Mouse (Mus musculus): ENCODE measurements around the gene Pdss1. TPM values are rescaled to one million over a fixed set of nuclear protein-coding genes. Genes with fewer than 3 reads are reported as not detected.
"Not testable (repeated sequence)": the region's sequence is repeated elsewhere in the genome, so short reads cannot be mapped to it uniquely, and the experiment has no call there.

Pdss1 gene
- 19.1 and 24.4 TPM in 2 replicates for polyA plus RNA-seq (2016; fragmentation: Nextera tagmentation; extraction: Ambion mirVana)

- Histone ChIP-seq H3K27ac (peak within 1 kb of the TSS; percentile 92), H3K9me3 (replicated peaks) (no peaks in the 10 kb centered on the region), H3K36me3 (no peaks in the 10 kb centered on the region), H3K4me1 (no peaks in the 10 kb centered on the region), H3K4me3 (peak within 1 kb of the TSS; percentile 82), H3K4me2 (replicated peaks) (peak within 1 kb of the TSS; percentile 71), H3K27me3 (no peaks in the 10 kb centered on the region), H3K9ac (peak within 1 kb of the TSS; percentile 70)
- under 1% methylated on average over 81 of the region's 81 CpGs for WGBS
- ATAC-seq (ENCODE audit: low FRiP score): peak; percentile 99
Observed at GRCm38 (mm10) chr2:22895282-22896273, at the start of gene Pdss1. Gene Pdss1 (plus strand): TSS chr2:22895522.

GRCm38 (mm10) chr2:22851900-22852299, 43.4 kb upstream of the Pdss1 start:
- WGBS: 76% methylated on average over 4 of the region's 4 CpGs
- H3K9ac ChIP-seq: no peak overlapping the region
- H3K4me1 ChIP-seq: no peaks in the 10 kb centered on the region
- H3K27ac ChIP-seq: no peak overlapping the region
- H3K4me2 ChIP-seq (replicated peaks): no peak overlapping the region
- ATAC-seq (ENCODE audit: low FRiP score): no peak
- no peaks in the 10 kb centered on the region for H3K27me3 ChIP-seq
- H3K4me3 ChIP-seq: no peak overlapping the region
- no peaks in the 10 kb centered on the region for H3K36me3 ChIP-seq
- H3K9me3 ChIP-seq (replicated peaks): no peaks in the 10 kb centered on the region

- no peak overlapping the region for H3K27ac ChIP-seq
- no peaks in the 10 kb centered on the region for H3K36me3 ChIP-seq
- no peaks in the 10 kb centered on the region for H3K9me3 ChIP-seq (replicated peaks)
- no peaks in the 10 kb centered on the region for H3K27me3 ChIP-seq
- no peak for ATAC-seq (ENCODE audit: low FRiP score)
- no peak overlapping the region for H3K4me3 ChIP-seq
- no peaks in the 10 kb centered on the region for H3K4me1 ChIP-seq
- no peak overlapping the region for H3K9ac ChIP-seq
- WGBS: 54% methylated on average over 3 of the region's 3 CpGs
- no peak overlapping the region for H3K4me2 ChIP-seq (replicated peaks)
Observed at GRCm38 (mm10) chr2:22857501-22857900, 37.8 kb upstream of the Pdss1 start.

- Histone ChIP-seq H3K4me1 (no peaks in the 10 kb centered on the region), H3K9ac (no peak overlapping the region), H3K4me3 (no peak overlapping the region), H3K36me3 (no peaks in the 10 kb centered on the region), H3K27me3 (no peaks in the 10 kb centered on the region), H3K9me3 (replicated peaks) (no peaks in the 10 kb centered on the region), H3K27ac (no peak overlapping the region), H3K4me2 (replicated peaks) (no peak overlapping the region)
- WGBS: 79% methylated on average over 2 of the region's 2 CpGs
- no peak for ATAC-seq (ENCODE audit: low FRiP score)
Observed at GRCm38 (mm10) chr2:22862194-22862593, 33.1 kb upstream of the Pdss1 start.

- H3K27ac ChIP-seq; H3K4me1 ChIP-seq; H3K36me3 ChIP-seq; H3K27me3 ChIP-seq; H3K4me2 ChIP-seq (replicated peaks); H3K4me3 ChIP-seq; H3K9me3 ChIP-seq (replicated peaks); H3K9ac ChIP-seq: not testable (repeated sequence)
- ATAC-seq (ENCODE audit: low FRiP score): peak; percentile 94
- WGBS: 6% methylated on average over 6 of the region's 6 CpGs
Observed at GRCm38 (mm10) chr2:22864394-22865037, 30.8 kb upstream of the Pdss1 start.

- Histone ChIP-seq H3K27me3 (no peaks in the 10 kb centered on the region), H3K4me2 (replicated peaks) (no peak overlapping the region), H3K9ac (no peak overlapping the region), H3K27ac (no peak overlapping the region), H3K9me3 (replicated peaks) (no peaks in the 10 kb centered on the region), H3K4me3 (no peak overlapping the region), H3K4me1 (no peaks in the 10 kb centered on the region), H3K36me3 (no peaks in the 10 kb centered on the region)
- no peak for ATAC-seq (ENCODE audit: low FRiP score)
- WGBS: 88% methylated on average over 1 of the region's 1 CpGs
Observed at GRCm38 (mm10) chr2:22865818-22866217, 29.5 kb upstream of the Pdss1 start.

GRCm38 (mm10) chr2:22866894-22867424, 28.4 kb upstream of the Pdss1 start:
- H3K36me3 ChIP-seq: no peaks in the 10 kb centered on the region
- H3K4me1 ChIP-seq: no peaks in the 10 kb centered on the region
- no peak overlapping the region for H3K4me2 ChIP-seq (replicated peaks)
- no peak overlapping the region for H3K4me3 ChIP-seq
- no peak overlapping the region for H3K27ac ChIP-seq
- H3K9me3 ChIP-seq (replicated peaks): no peaks in the 10 kb centered on the region
- WGBS: 79% methylated on average over 7 of the region's 7 CpGs
- ATAC-seq (ENCODE audit: low FRiP score): no peak
- no peak overlapping the region for H3K9ac ChIP-seq
- H3K27me3 ChIP-seq: no peaks in the 10 kb centered on the region

- H3K4me1 ChIP-seq: no peaks in the 10 kb centered on the region
- H3K27me3 ChIP-seq: no peaks in the 10 kb centered on the region
- no peak for ATAC-seq (ENCODE audit: low FRiP score)
- no peaks in the 10 kb centered on the region for H3K36me3 ChIP-seq
- 91% methylated on average over 1 of the region's 1 CpGs for WGBS
- H3K4me2 ChIP-seq (replicated peaks): no peak overlapping the region
- H3K4me3 ChIP-seq: no peak overlapping the region
- no peak overlapping the region for H3K9ac ChIP-seq
- no peaks in the 10 kb centered on the region for H3K9me3 ChIP-seq (replicated peaks)
- no peak overlapping the region for H3K27ac ChIP-seq
Observed at GRCm38 (mm10) chr2:22873159-22873558, 22.2 kb upstream of the Pdss1 start.

GRCm38 (mm10) chr2:22874628-22875027, 20.7 kb upstream of the Pdss1 start:
- no peak for ATAC-seq (ENCODE audit: low FRiP score)
- WGBS: 53% methylated on average over 10 of the region's 10 CpGs
- H3K4me2 ChIP-seq (replicated peaks): no peak overlapping the region
- H3K27ac ChIP-seq: no peak overlapping the region
- no peaks in the 10 kb centered on the region for H3K36me3 ChIP-seq
- no peak overlapping the region for H3K9ac ChIP-seq
- no peak overlapping the region for H3K4me3 ChIP-seq
- H3K27me3 ChIP-seq: no peaks in the 10 kb centered on the region
- no peaks in the 10 kb centered on the region for H3K4me1 ChIP-seq
- H3K9me3 ChIP-seq (replicated peaks): no peaks in the 10 kb centered on the region

- Histone ChIP-seq H3K36me3 (no peaks in the 10 kb centered on the region), H3K4me2 (replicated peaks) (no peak overlapping the region), H3K27me3 (no peaks in the 10 kb centered on the region), H3K9me3 (replicated peaks) (no peaks in the 10 kb centered on the region), H3K4me3 (no peak overlapping the region), H3K4me1 (no peaks in the 10 kb centered on the region), H3K9ac (no peak overlapping the region), H3K27ac (no peak overlapping the region)
- WGBS: 96% methylated on average over 3 of the region's 3 CpGs
- ATAC-seq (ENCODE audit: low FRiP score): no peak
Observed at GRCm38 (mm10) chr2:22876614-22877013, 18.7 kb upstream of the Pdss1 start.

GRCm38 (mm10) chr2:22878781-22879180, 16.5 kb upstream of the Pdss1 start:
- no peak overlapping the region for H3K4me2 ChIP-seq (replicated peaks)
- H3K4me1 ChIP-seq: no peaks in the 10 kb centered on the region
- WGBS: 50% methylated on average over 1 of the region's 1 CpGs
- no peaks in the 10 kb centered on the region for H3K27me3 ChIP-seq
- no peaks in the 10 kb centered on the region for H3K36me3 ChIP-seq
- no peak for ATAC-seq (ENCODE audit: low FRiP score)
- no peak overlapping the region for H3K4me3 ChIP-seq
- no peak overlapping the region for H3K27ac ChIP-seq
- no peak overlapping the region for H3K9ac ChIP-seq
- H3K9me3 ChIP-seq (replicated peaks): no peaks in the 10 kb centered on the region

GRCm38 (mm10) chr2:22880726-22881125, 14.6 kb upstream of the Pdss1 start:
- not testable (repeated sequence) for H3K4me2 ChIP-seq (replicated peaks); H3K27ac ChIP-seq; H3K4me3 ChIP-seq; H3K9me3 ChIP-seq (replicated peaks); H3K9ac ChIP-seq; H3K36me3 ChIP-seq; H3K27me3 ChIP-seq; ATAC-seq (ENCODE audit: low FRiP score); H3K4me1 ChIP-seq
- WGBS: 76% methylated on average over 3 of the region's 3 CpGs

All from hindbrain, embryonic 12.5 days (tissue).